Mouse (Mus musculus) kidney, adult 2 months (tissue): ENCODE measurements at regions not wholly inside any gene's neighbourhood (a gene's known extent, or its start where the extent isn't known, plus 50 kb on each side); places are given as distances from the start of the nearest gene placed in this dataset.

Source experiments
- CTCF ChIP-seq: fragments of 200-500 bp; conservative IDR thresholded peaks from 2 replicates; pipeline ENCODE4 v1.5.1; 2011; ENCODE audit warnings: low read depth, mild to moderate bottlenecking, control low read depth, low read length, moderate library complexity, mixed read lengths; ENCODE audit not compliant: insufficient read depth, insufficient read length
- POLR2A ChIP-seq: fragments of 200-500 bp; IDR thresholded peaks from one replicate; pipeline ENCODE4 v1.6.1; 2011; ENCODE audit warnings: low read depth, low read length, control low read depth

DNA sequence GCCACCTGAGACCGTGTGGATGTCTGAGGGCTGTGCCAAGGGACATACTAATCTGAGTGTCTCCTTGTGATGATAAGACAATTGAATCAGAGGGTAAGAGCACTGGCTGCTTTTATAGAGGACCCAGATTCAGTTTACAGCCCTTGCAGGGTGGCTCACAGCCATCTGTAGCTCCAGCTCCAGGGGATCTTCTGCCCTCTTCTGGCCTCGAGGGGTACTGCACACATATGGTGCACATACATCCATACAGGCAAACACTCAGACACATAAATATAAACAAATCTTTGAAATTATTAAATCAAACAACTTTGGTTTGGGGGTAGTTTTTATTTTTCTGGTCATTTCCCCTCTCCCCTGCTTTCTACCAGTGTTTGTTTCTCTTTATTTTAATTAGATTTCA, 86.4 kb upstream of the Zfp64 start:
- no peak for TF ChIP-seq CTCF
- TF ChIP-seq POLR2A: no peak
